Mouse (Mus musculus) cerebellum, adult 9-11 months (tissue): ENCODE data around the gene Mrpl37.
A peak's percentile ranks its signal among the peaks of the same experiment; 100 is the strongest.
"Not testable (repeated sequence)": the region's sequence is repeated elsewhere in the genome, so short reads cannot be mapped to it uniquely, and the experiment has no call there.

Source experiments
- DNase-seq: peaks from one replicate; pipeline ENCODE4 v3.0.0; 2022

Mrpl37 gene

GRCm38 (mm10) chr4:107066252-107067124, at the start of gene Mrpl37, which contains the start of gene Cyb5rl:
TSS of gene Mrpl37 (minus strand) at chr4:107066868.
TSS of gene Cyb5rl (plus strand) at chr4:107066988.
- peak; percentile 97 for DNase-seq

GRCm38 (mm10) chr4:107114278-107114677, 47.6 kb upstream of the Mrpl37 start:
- DNase-seq: no peak

GRCm38 (mm10) chr4:107109181-107109580, 42.5 kb upstream of the Mrpl37 start:
- not testable (repeated sequence) for DNase-seq

- DNase-seq: no peak
These were observed 41.6 kb upstream of the Mrpl37 start for GRCm38 (mm10) chr4:107108291-107108731.

DNA sequence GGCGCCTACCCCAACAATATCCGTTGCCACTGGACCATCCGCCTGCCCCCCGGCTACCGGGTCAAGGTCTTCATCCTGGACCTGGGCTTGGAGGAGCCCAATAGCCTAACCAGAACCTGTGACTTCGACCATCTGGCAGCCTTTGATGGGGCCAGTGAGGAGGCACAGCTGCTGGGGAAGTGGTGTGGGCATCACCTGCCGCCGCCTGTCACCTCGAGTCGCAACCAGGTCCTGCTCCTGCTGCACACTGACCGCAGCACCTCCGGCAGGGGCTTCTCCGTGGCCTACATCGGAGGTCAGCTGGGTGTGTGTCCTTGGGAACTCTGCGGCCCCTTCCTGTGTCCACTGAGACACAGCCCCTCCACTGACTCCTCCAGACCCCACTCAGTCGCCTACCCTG, 40.1 kb upstream of the Mrpl37 start:
- DNase-seq: no peak

- DNase-seq: no peak
These were observed 35.6 kb upstream of the Mrpl37 start for GRCm38 (mm10) chr4:107102220-107102619.

- DNase-seq: no peak
These were observed 32.3 kb upstream of the Mrpl37 start for GRCm38 (mm10) chr4:107098791-107099525.

DNA sequence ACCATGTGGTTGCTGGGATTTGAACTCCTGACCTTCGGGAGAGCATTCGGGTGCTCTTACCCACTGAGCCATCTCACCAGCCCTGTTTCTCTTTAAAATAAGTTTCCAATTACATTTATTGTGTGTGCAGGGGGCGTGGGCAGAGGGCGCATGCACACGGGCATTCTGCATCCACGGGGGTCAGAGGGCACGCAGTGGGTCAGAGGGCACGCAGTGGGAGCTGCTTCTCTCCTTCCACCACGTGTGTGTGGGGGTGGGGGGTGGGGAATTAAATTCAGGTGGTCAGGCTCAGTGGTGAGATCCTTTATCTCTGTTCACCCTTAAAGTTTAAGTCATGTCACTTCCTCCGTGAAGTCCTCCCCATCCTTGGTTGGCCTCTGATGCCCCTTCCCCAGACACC, 31.7 kb upstream of the Mrpl37 start:
- DNase-seq: no peak

DNA sequence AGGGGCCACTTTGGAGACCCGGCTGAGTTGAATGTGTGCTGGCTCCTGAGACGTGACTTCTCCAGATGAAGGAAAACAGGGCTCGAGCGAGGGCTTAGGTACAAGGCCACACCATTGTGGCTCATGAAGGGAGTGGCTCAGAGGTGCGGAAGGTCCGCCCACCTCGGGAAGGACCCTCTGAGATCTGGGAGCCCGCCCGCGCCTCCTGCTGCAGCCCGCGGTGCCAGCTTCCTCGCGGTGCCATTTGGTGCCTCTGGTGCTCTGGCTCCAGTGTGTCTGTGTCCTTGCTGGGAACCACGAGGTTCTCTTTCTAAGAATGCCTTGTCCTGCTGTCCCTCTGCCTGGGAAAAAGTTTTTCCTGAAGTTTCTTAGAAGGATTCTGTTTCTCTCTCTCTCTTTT, 31.2 kb upstream of the Mrpl37 start:
- DNase-seq: no peak

GRCm38 (mm10) chr4:107096841-107097373, 30.2 kb upstream of the Mrpl37 start, which contains the start of gene Cdcp2:
TSS of gene Cdcp2 (plus strand) at chr4:107096891.
- DNase-seq: no peak

GRCm38 (mm10) chr4:107096043-107096442, 29.4 kb upstream of the Mrpl37 start:
- DNase-seq: peak; percentile 35

GRCm38 (mm10) chr4:107094484-107095187, 28.0 kb upstream of the Mrpl37 start:
- no peak for DNase-seq

- no peak for DNase-seq
These were observed 25.0 kb upstream of the Mrpl37 start for GRCm38 (mm10) chr4:107091696-107092095.

- peak; percentile 28 for DNase-seq
These were observed 18.2 kb upstream of the Mrpl37 start for GRCm38 (mm10) chr4:107084858-107085257.

GRCm38 (mm10) chr4:107084343-107084742, 17.7 kb upstream of the Mrpl37 start:
- no peak for DNase-seq

DNA sequence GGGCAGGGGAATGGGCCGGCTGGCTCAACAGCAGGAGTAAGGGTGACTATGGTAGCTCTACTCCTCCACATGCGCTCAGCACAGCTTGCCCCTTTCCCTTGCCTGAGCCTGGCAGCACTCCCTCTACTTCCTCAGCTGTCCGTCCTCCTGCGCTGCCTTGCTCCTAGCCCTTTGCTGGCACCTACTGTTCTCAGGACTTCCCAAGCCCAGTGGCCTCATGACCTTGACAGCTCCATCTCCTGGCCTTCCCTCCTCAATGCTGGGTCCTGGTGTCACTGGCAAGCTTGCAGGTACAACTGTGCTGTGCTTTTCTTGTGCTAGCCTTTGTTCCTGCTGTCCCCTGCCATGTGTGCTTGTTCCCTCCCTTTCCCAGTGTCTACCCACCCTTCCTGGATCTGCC, 16.5 kb upstream of the Mrpl37 start:
- DNase-seq: no peak

DNA sequence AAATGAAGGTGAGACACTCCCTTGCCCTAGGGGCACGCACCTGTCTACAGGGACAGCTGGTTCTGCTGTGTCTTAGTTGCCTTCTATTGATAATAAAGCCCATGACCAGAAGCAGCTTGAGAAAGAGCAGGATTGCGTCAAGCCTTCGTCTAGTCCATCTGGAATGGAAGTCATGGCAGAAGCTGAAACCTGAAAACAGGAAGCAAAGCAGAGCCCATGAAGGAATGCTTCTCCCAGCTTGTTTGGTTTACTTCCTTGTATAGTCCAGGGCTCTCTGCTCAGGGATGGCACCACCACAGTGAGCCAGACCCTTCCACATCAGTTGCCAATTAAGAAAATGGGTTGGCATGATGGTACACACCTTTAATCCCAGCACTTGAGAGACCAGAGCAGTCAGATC, 15.5 kb upstream of the Mrpl37 start:
- no peak for DNase-seq

GRCm38 (mm10) chr4:107079716-107080115, 13.0 kb upstream of the Mrpl37 start:
- DNase-seq: no peak

DNA sequence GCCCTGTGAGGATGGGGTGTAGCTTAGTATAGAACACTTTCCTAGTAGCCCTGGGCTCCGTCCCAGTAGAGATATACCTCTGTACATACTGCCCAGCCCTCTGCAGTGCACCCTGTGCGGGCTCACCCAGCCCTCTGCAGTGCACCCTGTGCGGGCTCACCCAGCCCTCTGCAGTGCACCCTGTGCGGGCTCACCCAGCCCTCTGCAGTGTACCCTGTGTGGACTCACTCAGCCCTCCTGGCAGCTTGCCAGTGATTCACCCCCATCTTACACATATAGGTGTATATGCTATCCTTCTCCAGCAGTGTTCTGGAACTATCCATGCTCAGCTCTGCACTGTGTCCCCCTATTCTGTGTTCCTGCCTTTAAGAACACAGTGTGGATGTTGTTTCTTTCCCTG, 12.2 kb upstream of the Mrpl37 start:
- DNase-seq: no peak

- DNase-seq: no peak
These were observed 8.8 kb upstream of the Mrpl37 start for GRCm38 (mm10) chr4:107075456-107075855.

DNA sequence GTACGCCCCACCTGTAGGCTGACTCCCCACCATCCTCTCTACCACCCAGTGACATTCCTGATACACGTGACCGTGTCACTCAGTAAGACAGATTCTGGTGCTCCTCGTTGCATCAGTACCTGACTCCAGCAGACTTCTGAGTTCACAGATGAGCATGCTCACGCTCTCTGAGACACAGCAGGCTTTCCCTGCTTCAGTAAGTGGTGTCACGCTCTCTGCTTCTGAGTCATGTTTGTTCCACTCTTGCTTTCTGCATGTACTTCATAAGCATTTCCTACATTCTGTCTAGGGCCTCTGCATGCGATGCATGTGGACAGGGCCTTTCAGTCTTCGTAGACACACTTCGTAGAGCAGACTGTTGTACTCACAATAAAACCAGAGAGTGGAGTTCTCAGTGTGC, 5.7 kb upstream of the Mrpl37 start:
- DNase-seq: no peak

DNA sequence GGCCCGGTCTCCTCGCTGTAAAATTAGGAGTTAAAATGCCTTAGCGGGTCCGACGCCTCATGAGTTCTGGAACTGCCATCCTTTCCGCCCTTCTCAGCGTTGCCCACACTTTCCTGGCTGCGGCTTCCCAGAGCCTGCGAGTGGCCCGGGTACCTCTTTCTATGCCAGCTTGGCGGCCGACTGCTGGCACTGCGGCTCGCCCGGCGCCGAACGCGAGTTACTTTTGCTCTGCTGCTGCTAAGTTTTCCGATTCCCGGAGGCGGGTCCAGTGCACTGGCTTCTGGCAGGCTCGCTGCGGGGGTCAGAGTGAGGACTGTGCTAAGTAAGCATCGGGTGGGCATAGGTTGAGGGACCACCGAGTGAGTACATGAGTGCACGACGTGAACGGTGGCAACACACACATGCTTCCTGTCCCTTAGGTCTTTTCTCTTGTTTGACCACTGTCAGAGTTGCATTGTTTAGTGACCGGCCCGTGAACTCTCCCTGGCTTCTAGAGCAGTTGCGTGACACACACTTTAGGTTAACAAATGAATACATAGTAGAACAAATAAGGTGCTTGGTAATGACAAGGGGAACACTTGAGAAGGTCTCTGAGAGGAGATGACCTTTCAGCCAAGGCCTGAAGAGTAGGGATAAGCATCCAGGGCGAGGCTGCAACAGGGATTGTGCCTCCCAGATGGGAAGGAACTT, 628 bp upstream of the Mrpl37 start:
- no peak for DNase-seq
